Mouse (Mus musculus): ENCODE measurements at regions not wholly inside any gene's neighbourhood (a gene's known extent, or its start where the extent isn't known, plus 50 kb on each side); places are given as distances from the start of the nearest gene placed in this dataset.

DNA sequence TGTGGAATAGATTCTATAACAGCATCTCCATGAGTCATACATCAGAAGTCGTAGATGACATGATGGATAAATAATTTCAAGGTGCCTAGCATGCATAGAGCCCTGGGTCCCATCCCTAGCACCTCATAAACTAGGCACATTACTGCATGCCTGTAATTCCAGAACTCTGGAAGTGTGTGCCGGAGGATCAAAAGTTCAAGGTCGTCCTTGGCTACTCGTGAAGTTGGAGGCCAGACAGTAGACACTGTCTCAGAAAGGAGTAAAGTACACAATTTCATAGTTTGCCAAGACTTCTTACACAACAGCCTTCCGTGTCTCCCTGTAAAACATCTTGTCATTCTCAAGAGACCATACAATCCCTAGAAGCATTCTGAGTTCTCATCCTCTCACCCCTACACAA is 63.5 kb upstream of the Neo1 start:
- WGBS, result 73% methylated on average over 5 of the region's 5 CpGs
- H3K9me3 ChIP-seq (ENCODE audit: control insufficient read depth, low read depth, low read length), result no peaks in the 10 kb centered on the region
- no peaks in the 10 kb centered on the region for H3K36me3 ChIP-seq (ENCODE audit: control insufficient read depth, insufficient read depth, low read length)
- H3K4me3 ChIP-seq (ENCODE audit: low read depth, low read length), result no peak overlapping the region
- ATAC-seq (ENCODE audit: insufficient number of reproducible peaks, insufficient read depth, low FRiP score, low read depth), result no peak
- no peak overlapping the region for H3K4me2 ChIP-seq (replicated peaks; ENCODE audit: low read depth, low read length)
- H3K4me1 ChIP-seq (ENCODE audit: control insufficient read depth, insufficient read depth, low read length), result no peaks in the 10 kb centered on the region
- H3K9ac ChIP-seq (replicated peaks; ENCODE audit: low read depth, low read length), result no peak overlapping the region
- H3K27ac ChIP-seq (ENCODE audit: low read length), result no peak overlapping the region
- no peaks in the 10 kb centered on the region for H3K27me3 ChIP-seq (ENCODE audit: control insufficient read depth, insufficient read depth, low read length)

- H3K9ac ChIP-seq (replicated peaks; ENCODE audit: low read depth, low read length), result no peak overlapping the region
- H3K27ac ChIP-seq (ENCODE audit: low read length), result no peak overlapping the region
- no peak for ATAC-seq (ENCODE audit: insufficient number of reproducible peaks, insufficient read depth, low FRiP score, low read depth)
- H3K4me3 ChIP-seq (ENCODE audit: low read depth, low read length), result no peak overlapping the region
- H3K27me3 ChIP-seq (ENCODE audit: control insufficient read depth, insufficient read depth, low read length), result no peaks in the 10 kb centered on the region
- H3K36me3 ChIP-seq (ENCODE audit: control insufficient read depth, insufficient read depth, low read length), result no peaks in the 10 kb centered on the region
- no peaks in the 10 kb centered on the region for H3K9me3 ChIP-seq (ENCODE audit: control insufficient read depth, low read depth, low read length)
- no peaks in the 10 kb centered on the region for H3K4me1 ChIP-seq (ENCODE audit: control insufficient read depth, insufficient read depth, low read length)
- no peak overlapping the region for H3K4me2 ChIP-seq (replicated peaks; ENCODE audit: low read depth, low read length)
- WGBS, result 53% methylated on average over 4 of the region's 4 CpGs
Observed at GRCm38 (mm10) chr9:59097564-59097963, 61.3 kb upstream of the Neo1 start.

GRCm38 (mm10) chr9:59096551-59097268 is 60.5 kb upstream of the Neo1 start:
- Histone ChIP-seq H3K9ac (replicated peaks; ENCODE audit: low read depth, low read length) (no peak overlapping the region), H3K4me1 (ENCODE audit: control insufficient read depth, insufficient read depth, low read length) (no peaks in the 10 kb centered on the region), H3K4me2 (replicated peaks; ENCODE audit: low read depth, low read length) (no peak overlapping the region), H3K36me3 (ENCODE audit: control insufficient read depth, insufficient read depth, low read length) (no peaks in the 10 kb centered on the region), H3K27me3 (ENCODE audit: control insufficient read depth, insufficient read depth, low read length) (no peaks in the 10 kb centered on the region), H3K4me3 (ENCODE audit: low read depth, low read length) (no peak overlapping the region), H3K27ac (ENCODE audit: low read length) (no peak overlapping the region), H3K9me3 (ENCODE audit: control insufficient read depth, low read depth, low read length) (no peaks in the 10 kb centered on the region)
- ATAC-seq (ENCODE audit: insufficient number of reproducible peaks, insufficient read depth, low FRiP score, low read depth), result no peak
- 63% methylated on average over 12 of the region's 12 CpGs for WGBS

GRCm38 (mm10) chr9:59095626-59096025 is 59.4 kb upstream of the Neo1 start:
- no peak overlapping the region for H3K27ac ChIP-seq (ENCODE audit: low read length)
- no peaks in the 10 kb centered on the region for H3K9me3 ChIP-seq (ENCODE audit: control insufficient read depth, low read depth, low read length)
- no peak overlapping the region for H3K4me3 ChIP-seq (ENCODE audit: low read depth, low read length)
- 54% methylated on average over 7 of the region's 7 CpGs for WGBS
- no peak for ATAC-seq (ENCODE audit: insufficient number of reproducible peaks, insufficient read depth, low FRiP score, low read depth)
- no peak overlapping the region for H3K9ac ChIP-seq (replicated peaks; ENCODE audit: low read depth, low read length)
- no peaks in the 10 kb centered on the region for H3K27me3 ChIP-seq (ENCODE audit: control insufficient read depth, insufficient read depth, low read length)
- no peak overlapping the region for H3K4me2 ChIP-seq (replicated peaks; ENCODE audit: low read depth, low read length)
- no peaks in the 10 kb centered on the region for H3K36me3 ChIP-seq (ENCODE audit: control insufficient read depth, insufficient read depth, low read length)
- no peaks in the 10 kb centered on the region for H3K4me1 ChIP-seq (ENCODE audit: control insufficient read depth, insufficient read depth, low read length)

- no peaks in the 10 kb centered on the region for H3K27me3 ChIP-seq (ENCODE audit: control insufficient read depth, insufficient read depth, low read length)
- no peak overlapping the region for H3K9ac ChIP-seq (replicated peaks; ENCODE audit: low read depth, low read length)
- no peak overlapping the region for H3K4me2 ChIP-seq (replicated peaks; ENCODE audit: low read depth, low read length)
- no peak for ATAC-seq (ENCODE audit: insufficient number of reproducible peaks, insufficient read depth, low FRiP score, low read depth)
- H3K9me3 ChIP-seq (ENCODE audit: control insufficient read depth, low read depth, low read length), result no peaks in the 10 kb centered on the region
- H3K4me3 ChIP-seq (ENCODE audit: low read depth, low read length), result no peak overlapping the region
- no peaks in the 10 kb centered on the region for H3K4me1 ChIP-seq (ENCODE audit: control insufficient read depth, insufficient read depth, low read length)
- no peaks in the 10 kb centered on the region for H3K36me3 ChIP-seq (ENCODE audit: control insufficient read depth, insufficient read depth, low read length)
- H3K27ac ChIP-seq (ENCODE audit: low read length), result no peak overlapping the region
- WGBS, result 72% methylated on average over 4 of the region's 4 CpGs
Observed at GRCm38 (mm10) chr9:59094106-59094505, 57.9 kb upstream of the Neo1 start.

DNA sequence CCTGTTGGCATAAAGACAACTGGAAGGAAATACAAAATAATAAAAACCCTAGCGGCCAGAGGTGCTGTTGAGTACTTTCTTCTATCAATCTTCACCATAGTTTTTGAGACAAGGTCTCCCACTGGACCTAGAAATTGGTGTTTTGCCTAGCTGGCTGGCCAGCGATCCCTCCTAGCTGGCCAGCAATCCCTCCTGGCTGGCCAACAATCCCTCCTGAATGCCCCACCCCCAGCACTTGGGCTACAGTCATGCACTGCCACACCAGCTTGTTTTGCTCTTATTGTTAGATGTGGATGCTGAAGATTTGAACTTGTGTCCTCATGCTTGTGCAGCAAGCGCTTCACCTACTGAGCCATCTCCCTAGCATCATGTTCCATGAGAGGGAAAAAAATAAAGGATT is 54.9 kb upstream of the Neo1 start:
- Histone ChIP-seq H3K36me3 (ENCODE audit: control insufficient read depth, insufficient read depth, low read length) (no peaks in the 10 kb centered on the region), H3K4me2 (replicated peaks; ENCODE audit: low read depth, low read length) (no peak overlapping the region), H3K4me1 (ENCODE audit: control insufficient read depth, insufficient read depth, low read length) (no peaks in the 10 kb centered on the region), H3K9me3 (ENCODE audit: control insufficient read depth, low read depth, low read length) (no peaks in the 10 kb centered on the region), H3K27me3 (ENCODE audit: control insufficient read depth, insufficient read depth, low read length) (no peaks in the 10 kb centered on the region), H3K9ac (replicated peaks; ENCODE audit: low read depth, low read length) (no peak overlapping the region), H3K27ac (ENCODE audit: low read length) (no peak overlapping the region), H3K4me3 (ENCODE audit: low read depth, low read length) (no peak overlapping the region)
- WGBS, result 91% methylated on average over 3 of the region's 3 CpGs
- no peak for ATAC-seq (ENCODE audit: insufficient number of reproducible peaks, insufficient read depth, low FRiP score, low read depth)

GRCm38 (mm10) chr9:59087704-59088103 is 51.5 kb upstream of the Neo1 start:
- ATAC-seq (ENCODE audit: insufficient number of reproducible peaks, insufficient read depth, low FRiP score, low read depth), result no peak
- WGBS, result 72% methylated on average over 3 of the region's 3 CpGs
- H3K36me3 ChIP-seq (ENCODE audit: control insufficient read depth, insufficient read depth, low read length), result no peaks in the 10 kb centered on the region
- no peaks in the 10 kb centered on the region for H3K4me1 ChIP-seq (ENCODE audit: control insufficient read depth, insufficient read depth, low read length)
- no peaks in the 10 kb centered on the region for H3K27me3 ChIP-seq (ENCODE audit: control insufficient read depth, insufficient read depth, low read length)
- H3K9ac ChIP-seq (replicated peaks; ENCODE audit: low read depth, low read length), result no peak overlapping the region
- no peak overlapping the region for H3K27ac ChIP-seq (ENCODE audit: low read length)
- H3K4me2 ChIP-seq (replicated peaks; ENCODE audit: low read depth, low read length), result no peak overlapping the region
- H3K9me3 ChIP-seq (ENCODE audit: control insufficient read depth, low read depth, low read length), result no peaks in the 10 kb centered on the region
- no peak overlapping the region for H3K4me3 ChIP-seq (ENCODE audit: low read depth, low read length)

- no peak for ATAC-seq (ENCODE audit: insufficient number of reproducible peaks, insufficient read depth, low FRiP score, low read depth)
- H3K9ac ChIP-seq (replicated peaks; ENCODE audit: low read depth, low read length), result no peak overlapping the region
- H3K27ac ChIP-seq (ENCODE audit: low read length), result no peak overlapping the region
- H3K36me3 ChIP-seq (ENCODE audit: control insufficient read depth, insufficient read depth, low read length), result no peaks in the 10 kb centered on the region
- H3K27me3 ChIP-seq (ENCODE audit: control insufficient read depth, insufficient read depth, low read length), result no peaks in the 10 kb centered on the region
- no peak overlapping the region for H3K4me2 ChIP-seq (replicated peaks; ENCODE audit: low read depth, low read length)
- no peaks in the 10 kb centered on the region for H3K4me1 ChIP-seq (ENCODE audit: control insufficient read depth, insufficient read depth, low read length)
- H3K9me3 ChIP-seq (ENCODE audit: control insufficient read depth, low read depth, low read length), result no peaks in the 10 kb centered on the region
- 38% methylated on average over 9 of the region's 9 CpGs for WGBS
- H3K4me3 ChIP-seq (ENCODE audit: low read depth, low read length), result no peak overlapping the region
Observed at GRCm38 (mm10) chr9:59087112-59087511, 50.9 kb upstream of the Neo1 start.

DNA sequence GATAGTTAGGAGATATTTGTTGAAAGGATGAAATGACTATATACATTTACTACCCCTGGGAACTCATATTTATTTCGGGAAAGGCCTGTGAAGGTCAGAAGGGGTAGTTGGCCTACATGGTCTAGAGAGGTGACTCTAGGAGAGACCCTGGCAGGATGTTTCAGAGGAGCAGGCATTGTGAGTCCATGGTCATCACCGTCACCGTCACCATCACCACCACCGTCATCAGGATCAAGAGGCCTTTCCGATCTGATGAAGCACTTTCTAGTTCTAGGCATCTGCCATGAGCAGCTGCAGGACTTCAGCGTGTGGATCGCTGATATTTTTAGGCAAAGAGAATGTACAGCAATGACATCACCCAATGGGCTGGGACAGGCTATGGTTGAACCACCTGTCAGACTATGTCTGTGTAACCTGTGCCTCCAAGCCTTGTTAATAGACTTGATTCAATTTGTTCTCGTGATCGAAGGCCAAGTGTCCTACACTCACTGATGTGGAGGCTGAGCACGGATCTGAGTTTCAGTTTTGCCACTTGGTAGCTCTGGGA is 50.4 kb upstream of the Neo1 start:
- H3K27me3 ChIP-seq (ENCODE audit: control insufficient read depth, insufficient read depth, low read length), result no peaks in the 10 kb centered on the region
- H3K4me1 ChIP-seq (ENCODE audit: control insufficient read depth, insufficient read depth, low read length), result no peaks in the 10 kb centered on the region
- H3K36me3 ChIP-seq (ENCODE audit: control insufficient read depth, insufficient read depth, low read length), result no peaks in the 10 kb centered on the region
- H3K4me3 ChIP-seq (ENCODE audit: low read depth, low read length), result no peak overlapping the region
- no peaks in the 10 kb centered on the region for H3K9me3 ChIP-seq (ENCODE audit: control insufficient read depth, low read depth, low read length)
- H3K4me2 ChIP-seq (replicated peaks; ENCODE audit: low read depth, low read length), result no peak overlapping the region
- ATAC-seq (ENCODE audit: insufficient number of reproducible peaks, insufficient read depth, low FRiP score, low read depth), result no peak
- H3K9ac ChIP-seq (replicated peaks; ENCODE audit: low read depth, low read length), result no peak overlapping the region
- WGBS, result 91% methylated on average over 10 of the region's 10 CpGs
- H3K27ac ChIP-seq (ENCODE audit: low read length), result no peak overlapping the region

All from stomach, embryonic 14.5 days (tissue).